Mouse (Mus musculus): ENCODE measurements around the gene Marc2. TPM values are rescaled to one million over a fixed set of nuclear protein-coding genes. Genes with fewer than 3 reads are reported as not detected.

Gene Marc2
- polyA plus RNA-seq, 1 experiment, result 100 TPM

DNA sequence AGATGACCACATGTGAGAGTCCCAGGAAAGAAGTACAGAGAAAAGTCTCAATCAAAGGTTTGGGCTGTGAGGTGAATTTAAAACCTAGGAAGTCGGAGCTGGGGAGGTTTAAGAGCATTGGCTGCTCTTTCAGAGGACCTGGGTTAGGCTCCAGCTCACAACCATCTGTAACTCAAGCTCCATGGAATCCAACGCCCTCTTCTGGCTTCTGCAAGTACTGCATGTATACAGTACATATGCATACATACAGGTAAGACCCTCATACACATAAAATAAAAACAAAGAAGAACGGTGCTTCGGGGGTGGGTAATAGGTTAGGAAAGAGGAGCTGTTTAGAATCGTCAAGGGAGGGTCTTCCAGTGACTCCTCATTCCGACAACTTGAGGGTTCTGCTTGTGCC lies 28.5 kb downstream of the Marc2 start:
- TF ChIP-seq POLR2A (IDR thresholded peaks at IDR 0.05; ENCODE audit: extremely low read depth, insufficient read depth, low read length) (no peak), CTCF (IDR thresholded peaks at IDR 0.05; ENCODE audit: extremely low read depth, insufficient read depth, low read length) (no peak)
- no peak overlapping the region for H3K4me3 ChIP-seq (ENCODE audit: insufficient read depth, low read length)
- H3K27ac ChIP-seq (ENCODE audit: insufficient read depth, low read length), result no peak overlapping the region
- H3K4me1 ChIP-seq (ENCODE audit: control insufficient read depth, insufficient read depth, low read length), result no peaks in the 10 kb centered on the region

DNA sequence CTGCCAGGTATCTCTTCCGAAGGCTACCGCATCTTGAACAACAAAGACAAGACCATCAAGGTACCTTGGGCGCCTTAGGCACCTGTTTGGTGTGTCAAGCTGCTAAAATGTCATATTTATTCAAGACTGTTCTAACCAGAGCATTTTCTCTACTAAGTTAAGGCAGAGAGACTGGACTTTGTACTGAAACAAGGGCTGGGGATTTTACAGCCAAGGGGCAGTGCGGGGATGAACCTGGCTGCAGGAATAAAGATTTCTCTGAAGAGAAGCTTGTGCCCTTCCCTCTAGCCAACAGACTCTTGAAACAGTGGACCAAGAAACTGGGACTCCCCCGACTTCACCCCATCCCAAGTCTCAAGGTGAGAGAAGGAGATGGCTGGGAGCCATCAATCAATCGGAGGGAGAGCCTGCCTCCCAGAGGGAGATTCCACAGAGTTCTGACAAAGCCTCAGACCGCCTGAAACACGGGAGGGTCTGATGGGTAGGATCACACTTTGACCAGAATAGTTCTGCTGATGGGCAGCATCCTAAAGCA lies 34.5 kb downstream of the Marc2 start:
- H3K27ac ChIP-seq (ENCODE audit: insufficient read depth, low read length), result no peak overlapping the region
- TF ChIP-seq POLR2A (IDR thresholded peaks at IDR 0.05; ENCODE audit: extremely low read depth, insufficient read depth, low read length) (no peak), CTCF (IDR thresholded peaks at IDR 0.05; ENCODE audit: extremely low read depth, insufficient read depth, low read length) (no peak)
- no peaks in the 10 kb centered on the region for H3K4me1 ChIP-seq (ENCODE audit: control insufficient read depth, insufficient read depth, low read length)
- H3K4me3 ChIP-seq (ENCODE audit: insufficient read depth, low read length), result no peak overlapping the region

DNA sequence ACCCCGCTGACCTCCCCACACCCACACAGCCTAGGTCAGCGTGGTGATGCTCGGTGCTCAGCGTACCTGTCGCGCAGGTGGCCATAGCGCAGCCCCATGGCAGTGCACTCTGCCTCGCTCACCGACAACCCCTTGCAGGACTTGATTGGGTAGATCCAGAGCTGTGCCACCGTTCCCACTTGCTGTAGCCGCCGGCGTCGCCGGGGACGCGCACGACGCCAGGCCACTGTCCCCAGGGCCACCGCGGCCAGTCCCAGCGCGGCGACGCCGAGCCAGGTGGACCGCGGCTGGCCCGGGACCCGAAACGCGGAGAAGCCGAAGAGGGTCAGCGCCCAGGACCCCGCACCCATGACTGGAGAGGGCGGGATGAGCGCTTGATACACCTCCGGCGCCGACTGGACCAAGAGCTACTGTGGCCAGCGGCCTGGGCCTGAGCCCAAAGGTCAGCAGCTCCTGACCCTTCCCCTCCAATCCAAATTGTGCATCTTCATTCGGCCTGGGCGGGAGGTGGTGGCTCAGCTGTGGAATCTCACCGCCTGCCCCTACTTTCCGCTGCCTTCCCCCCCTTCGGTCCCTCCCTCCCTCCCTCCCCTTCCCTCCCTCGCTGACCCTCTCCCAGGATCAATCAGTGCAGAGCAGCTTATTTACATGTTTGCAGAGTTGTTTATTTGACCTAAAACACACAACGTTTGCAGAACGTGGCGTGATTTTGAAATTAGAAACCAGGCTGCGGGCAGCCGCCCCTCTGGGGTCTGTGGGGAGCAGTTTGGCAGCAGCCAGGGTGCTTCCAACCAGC lies 35.3 kb downstream of the Marc2 start, which contains the start of gene Marc1:
Gene Marc1, minus strand, starts transcription at position 534 of the 796 bp plus-strand sequence.
- TF ChIP-seq CTCF (IDR thresholded peaks at IDR 0.05; ENCODE audit: extremely low read depth, insufficient read depth, low read length) (no peak), POLR2A (IDR thresholded peaks at IDR 0.05; ENCODE audit: extremely low read depth, insufficient read depth, low read length) (no peak)
- Histone ChIP-seq H3K4me1 (ENCODE audit: control insufficient read depth, insufficient read depth, low read length) (no peaks in the 10 kb centered on the region), H3K4me3 (ENCODE audit: insufficient read depth, low read length) (peak within 1 kb of the TSS; percentile 34; the same call in 1 of the 2 replicates), H3K27ac (ENCODE audit: insufficient read depth, low read length) (no peak within 1 kb of the TSS)

GRCm38 (mm10) chr1:184809578-184810001 lies 36.7 kb downstream of the Marc2 start:
- no peak overlapping the region for H3K27ac ChIP-seq (ENCODE audit: insufficient read depth, low read length)
- no peak overlapping the region for H3K4me3 ChIP-seq (ENCODE audit: insufficient read depth, low read length)
- no peak for TF ChIP-seq POLR2A (IDR thresholded peaks at IDR 0.05; ENCODE audit: extremely low read depth, insufficient read depth, low read length)
- TF ChIP-seq CTCF (IDR thresholded peaks at IDR 0.05; ENCODE audit: extremely low read depth, insufficient read depth, low read length), result no peak
- no peaks in the 10 kb centered on the region for H3K4me1 ChIP-seq (ENCODE audit: control insufficient read depth, insufficient read depth, low read length)

DNA sequence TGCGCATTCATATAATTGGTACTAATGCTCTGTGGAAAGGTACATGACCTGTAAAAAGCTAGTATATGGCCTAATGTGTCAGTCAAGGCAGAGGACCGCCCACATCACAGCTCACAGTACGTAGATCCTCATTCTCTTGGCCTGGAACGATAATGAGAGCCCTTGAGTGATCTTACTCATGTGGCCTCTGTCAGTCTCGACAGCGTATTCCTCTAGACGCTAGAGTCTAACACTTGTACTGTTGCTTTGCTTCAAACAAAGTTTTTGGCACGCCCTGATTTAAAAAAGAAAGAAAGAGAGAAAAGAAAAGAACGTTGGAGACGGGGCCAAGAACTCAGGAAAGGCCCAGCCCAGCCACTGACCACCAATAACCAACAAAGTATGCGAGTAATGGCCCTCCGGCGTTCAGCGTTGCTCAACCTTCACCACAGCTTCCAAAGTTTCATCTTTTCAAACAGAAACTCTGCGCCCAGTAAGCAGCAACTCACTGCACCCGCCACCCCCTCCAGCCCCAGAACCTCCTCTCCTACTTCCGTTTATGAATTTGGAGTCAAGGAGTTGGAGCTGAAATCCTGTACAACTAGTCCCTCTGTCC lies 37.7 kb downstream of the Marc2 start:
- H3K27ac ChIP-seq (ENCODE audit: insufficient read depth, low read length), result no peak overlapping the region
- no peak for TF ChIP-seq CTCF (IDR thresholded peaks at IDR 0.05; ENCODE audit: extremely low read depth, insufficient read depth, low read length)
- TF ChIP-seq POLR2A (IDR thresholded peaks at IDR 0.05; ENCODE audit: extremely low read depth, insufficient read depth, low read length), result no peak
- no peaks in the 10 kb centered on the region for H3K4me1 ChIP-seq (ENCODE audit: control insufficient read depth, insufficient read depth, low read length)
- no peak overlapping the region for H3K4me3 ChIP-seq (ENCODE audit: insufficient read depth, low read length)

- Histone ChIP-seq H3K4me1 (ENCODE audit: control insufficient read depth, insufficient read depth, low read length) (no peaks in the 10 kb centered on the region), H3K27ac (ENCODE audit: insufficient read depth, low read length) (no peak overlapping the region), H3K4me3 (ENCODE audit: insufficient read depth, low read length) (no peak overlapping the region)
- TF ChIP-seq CTCF (IDR thresholded peaks at IDR 0.05; ENCODE audit: extremely low read depth, insufficient read depth, low read length) (no peak), POLR2A (IDR thresholded peaks at IDR 0.05; ENCODE audit: extremely low read depth, insufficient read depth, low read length) (no peak)
Measured at GRCm38 (mm10) chr1:184807627-184808417, 38.4 kb downstream of the Marc2 start.

DNA sequence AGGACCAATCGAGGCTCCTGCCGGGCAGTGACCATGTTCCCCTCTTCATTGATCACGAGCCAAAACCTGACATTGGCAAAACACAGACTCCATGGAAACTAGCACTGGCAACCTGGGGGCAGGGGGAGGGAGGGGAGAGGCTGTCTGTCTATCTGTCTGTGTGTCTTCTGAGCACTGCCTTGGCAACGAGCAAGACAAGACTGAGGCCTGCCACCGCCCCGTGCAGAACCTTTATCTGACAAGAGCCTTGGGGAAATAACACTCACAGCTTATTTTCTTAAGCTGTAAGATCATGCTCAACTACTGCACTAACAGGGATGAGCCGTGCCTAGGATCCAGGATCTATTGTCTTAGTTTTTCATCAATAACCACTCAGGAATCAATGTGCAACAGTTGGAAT lies 39.1 kb downstream of the Marc2 start:
- no peaks in the 10 kb centered on the region for H3K4me1 ChIP-seq (ENCODE audit: control insufficient read depth, insufficient read depth, low read length)
- no peak overlapping the region for H3K4me3 ChIP-seq (ENCODE audit: insufficient read depth, low read length)
- TF ChIP-seq CTCF (IDR thresholded peaks at IDR 0.05; ENCODE audit: extremely low read depth, insufficient read depth, low read length), result no peak
- no peak for TF ChIP-seq POLR2A (IDR thresholded peaks at IDR 0.05; ENCODE audit: extremely low read depth, insufficient read depth, low read length)
- H3K27ac ChIP-seq (ENCODE audit: insufficient read depth, low read length), result no peak overlapping the region

GRCm38 (mm10) chr1:184805749-184806148 lies 40.5 kb downstream of the Marc2 start:
- Histone ChIP-seq H3K4me3 (ENCODE audit: insufficient read depth, low read length) (no peak overlapping the region), H3K4me1 (ENCODE audit: control insufficient read depth, insufficient read depth, low read length) (no peaks in the 10 kb centered on the region)
- TF ChIP-seq POLR2A (IDR thresholded peaks at IDR 0.05; ENCODE audit: extremely low read depth, insufficient read depth, low read length) (no peak), CTCF (IDR thresholded peaks at IDR 0.05; ENCODE audit: extremely low read depth, insufficient read depth, low read length) (no peak)

DNA sequence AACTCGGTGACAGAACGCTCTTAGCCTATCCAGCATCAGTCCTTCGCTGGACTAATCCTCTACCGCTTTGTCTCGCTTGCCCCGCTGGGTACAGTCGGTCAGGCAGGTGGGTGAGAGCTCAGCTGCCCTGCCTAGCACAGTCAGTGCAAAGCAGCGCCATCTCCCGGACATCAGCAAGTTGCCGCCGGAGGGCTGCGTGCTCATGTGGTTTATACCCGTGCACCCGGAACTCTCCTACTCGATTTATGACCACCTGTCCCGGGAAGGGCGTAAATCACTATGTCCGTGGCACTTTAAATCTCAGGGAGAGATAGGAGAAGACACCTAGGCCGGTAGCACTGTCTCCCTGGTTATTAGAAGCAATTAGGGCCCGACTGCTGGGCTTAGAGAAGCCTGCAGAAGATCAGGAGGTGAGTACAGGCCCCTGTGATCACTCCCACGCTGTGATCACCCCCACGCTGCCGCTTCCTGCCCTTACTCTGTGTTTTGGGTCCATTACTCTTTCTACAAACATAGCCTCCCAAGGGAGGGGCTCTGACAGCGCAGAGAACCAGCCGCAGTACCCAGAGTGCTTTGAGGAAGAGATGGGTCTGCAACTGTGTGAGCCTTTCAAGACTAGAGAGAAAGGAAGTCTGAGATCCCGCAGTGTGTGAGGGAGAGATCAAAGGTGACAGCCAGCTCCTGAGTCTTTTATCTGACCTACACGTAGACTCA lies 52.9 kb downstream of the Marc2 start:
- Histone ChIP-seq H3K4me3 (ENCODE audit: insufficient read depth, low read length) (no peak overlapping the region), H3K27ac (ENCODE audit: insufficient read depth, low read length) (no peak overlapping the region), H3K4me1 (ENCODE audit: control insufficient read depth, insufficient read depth, low read length) (no peaks in the 10 kb centered on the region)
- no peak for TF ChIP-seq POLR2A (IDR thresholded peaks at IDR 0.05; ENCODE audit: extremely low read depth, insufficient read depth, low read length)
- TF ChIP-seq CTCF (IDR thresholded peaks at IDR 0.05; ENCODE audit: extremely low read depth, insufficient read depth, low read length), result 0 out of 2 replicates have a peak, but pooled peaks have one; percentile 4

More at GRCm38 (mm10) chr1:184805749-184806148, 40.5 kb downstream of the Marc2 start:
- H3K27ac ChIP-seq (ENCODE audit: insufficient read depth, low read length), result no peak overlapping the region

All from cortical plate, adult 2 months (tissue).